Mouse (Mus musculus) liver, postnatal 0 days (tissue): ENCODE measurements around the gene Akt1s1.

Source experiments
- CTCF ChIP-seq: sonication (generic); IDR thresholded peaks from 2 replicates; pipeline ENCODE4 v1.5.1; 2016; ENCODE audit warnings: antibody characterized with exemption, low read depth
- EP300 ChIP-seq: IDR thresholded peaks from 2 replicates; pipeline ENCODE4 v1.6.1; 2016; ENCODE audit warnings: antibody characterized with exemption, low read depth, mild to moderate bottlenecking

DNA sequence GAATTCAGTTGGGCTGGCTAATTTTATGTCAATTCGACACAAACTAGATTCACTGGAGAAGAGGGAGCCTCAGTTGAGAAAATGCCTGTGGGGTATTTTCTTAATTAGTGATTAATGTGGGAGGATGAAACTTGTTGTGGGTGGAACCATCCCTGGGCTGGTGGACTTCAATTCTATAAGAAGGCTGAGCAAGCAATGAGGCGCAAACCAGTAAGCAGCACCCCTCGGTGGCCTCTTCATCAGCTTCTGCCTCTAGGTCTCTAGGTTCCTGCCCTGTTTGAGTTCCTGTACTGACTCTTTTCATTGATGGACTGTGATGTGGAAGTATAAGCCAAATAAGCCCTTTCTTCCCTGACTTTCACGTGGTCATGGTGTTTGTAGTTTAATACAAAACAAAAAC, 38.4 kb upstream of the Akt1s1 start:
- TF ChIP-seq CTCF, result no peak
- TF ChIP-seq EP300, result no peak
